Mouse (Mus musculus) hindbrain, embryonic 13.5 days (tissue): ENCODE data around the gene Dclre1c. TPM values are rescaled to one million over a fixed set of nuclear protein-coding genes. Genes with fewer than 3 reads are reported as not detected.

ENCODE experiments used
- ATAC-seq: fragments of 200-750 bp; cut with Nextera tagmentation; 2 replicates; pipeline ENCODE4 v1.8.0; 2017; ENCODE audit warnings: moderate TSS enrichment; ENCODE audit not compliant: low FRiP score
- H3K27ac ChIP-seq: fragments of 300-500 bp; sonication (generic); 2 replicates; pipeline ENCODE4 v1.5.1; 2015; ENCODE audit warnings: inconsistent platforms, mild to moderate bottlenecking, moderate library complexity
- H3K27me3 ChIP-seq: fragments of 300-500 bp; sonication (generic); 2 replicates; pipeline ENCODE4 v1.6.1; 2015; ENCODE audit warnings: mild to moderate bottlenecking, inconsistent platforms
- H3K36me3 ChIP-seq: fragments of 300-500 bp; sonication (generic); 2 replicates; pipeline ENCODE4 v1.6.1; 2015; ENCODE audit warnings: mild to moderate bottlenecking, inconsistent platforms
- H3K4me1 ChIP-seq: fragments of 300-500 bp; sonication (generic); replicated peaks from 2 replicates; pipeline ENCODE4 v1.6.1; 2015; ENCODE audit warnings: inconsistent platforms
- H3K4me2 ChIP-seq: fragments of 300-500 bp; sonication (generic); 2 replicates; pipeline ENCODE4 v1.6.1; 2015; ENCODE audit warnings: inconsistent platforms, mild to moderate bottlenecking, moderate library complexity
- H3K4me3 ChIP-seq: fragments of 300-500 bp; sonication (generic); 2 replicates; pipeline ENCODE4 v1.5.1; 2015; ENCODE audit warnings: mild to moderate bottlenecking, inconsistent platforms
- H3K9ac ChIP-seq: fragments of 300-500 bp; sonication (generic); 2 replicates; pipeline ENCODE4 v1.6.1; 2015; ENCODE audit warnings: mild to moderate bottlenecking, inconsistent platforms
- H3K9me3 ChIP-seq: fragments of 300-500 bp; sonication (generic); 2 replicates; pipeline ENCODE4 v1.6.1; 2016; ENCODE audit warnings: inconsistent platforms
- WGBS: fragments of 180-500 bp; shearing (Covaris S2); methylation state at CpG from one replicate; pipeline ENCODE4 v1.1.7; 2015; 5-methylcytosine and 5-hydroxymethylcytosine counted together
- polyA plus RNA-seq: library from polyadenylated mRNA; unstranded; fragments of >200 nt; fragmentation: Nextera tagmentation; extraction: Ambion mirVana; gene quantifications from 2 replicates; pipeline ENCODE4 v1.2.1, GENCODE M21; 2015

Gene Dclre1c
- polyA plus RNA-seq, 1 experiment from 2014 or later: 9.4 TPM

DNA sequence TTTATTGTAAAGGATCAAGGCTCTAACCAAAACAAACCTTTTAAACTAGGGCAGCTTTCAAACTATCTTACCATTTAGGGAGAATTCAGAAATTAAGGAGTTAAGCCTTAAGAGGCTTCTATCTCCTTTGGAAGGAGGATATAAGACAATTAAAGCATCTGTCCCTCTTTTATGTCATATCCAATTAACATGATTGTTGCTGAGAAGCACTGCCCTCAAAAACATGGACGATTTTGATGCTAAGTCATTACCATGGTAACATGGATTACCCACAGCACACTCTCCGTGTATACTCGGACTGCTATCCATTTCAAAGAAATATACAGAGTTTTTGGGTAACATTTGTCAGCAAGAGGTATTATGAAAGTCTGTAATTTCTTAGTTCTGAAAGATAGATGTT, 65.9 kb downstream of the Dclre1c start:
- Histone ChIP-seq H3K27ac (no peak overlapping the region), H3K9me3 (no peaks in the 10 kb centered on the region), H3K27me3 (no peaks in the 10 kb centered on the region), H3K4me1 (no peaks in the 10 kb centered on the region), H3K4me3 (no peak overlapping the region), H3K9ac (no peak overlapping the region), H3K4me2 (no peak overlapping the region), H3K36me3 (peaks cover 45% of the 10 kb centered on the region)
- 91% methylated on average over 3 of the region's 3 CpGs for WGBS
- no peak for ATAC-seq

- ATAC-seq: no peak
- H3K4me3 ChIP-seq: no peak overlapping the region
- peaks cover 77% of the 10 kb centered on the region for H3K36me3 ChIP-seq
- no peak overlapping the region for H3K27ac ChIP-seq
- WGBS: 93% methylated on average over 3 of the region's 3 CpGs
- no peaks in the 10 kb centered on the region for H3K4me1 ChIP-seq
- H3K9ac ChIP-seq: no peak overlapping the region
- H3K27me3 ChIP-seq: no peaks in the 10 kb centered on the region
- H3K9me3 ChIP-seq: no peaks in the 10 kb centered on the region
- H3K4me2 ChIP-seq: no peak overlapping the region
Measured at GRCm38 (mm10) chr2:3493833-3494409, 70.0 kb downstream of the Dclre1c start.

DNA sequence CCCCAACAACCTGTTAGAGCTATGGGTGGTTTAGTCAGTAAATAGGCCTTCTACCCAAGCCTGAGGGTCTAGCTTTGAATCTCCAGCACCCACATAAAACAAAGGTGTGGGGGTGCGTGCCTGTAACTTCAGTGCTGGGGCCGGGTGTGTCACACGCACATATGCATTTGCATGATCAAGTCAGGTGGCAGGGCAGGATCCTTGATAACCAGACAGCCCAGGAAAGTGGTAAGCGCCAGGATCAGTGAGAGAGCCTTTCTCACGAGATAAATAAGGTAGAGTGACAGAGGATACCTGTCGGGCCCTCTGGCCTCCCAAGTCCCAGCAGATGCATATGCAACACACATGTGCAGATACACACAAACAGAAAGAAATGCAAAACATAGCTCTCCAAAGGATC, 75.6 kb downstream of the Dclre1c start:
- H3K36me3 ChIP-seq: peaks cover 66% of the 10 kb centered on the region
- H3K9ac ChIP-seq: no peak overlapping the region
- H3K4me2 ChIP-seq: no peak overlapping the region
- no peaks in the 10 kb centered on the region for H3K9me3 ChIP-seq
- WGBS: 95% methylated on average over 6 of the region's 6 CpGs
- H3K4me1 ChIP-seq: no peaks in the 10 kb centered on the region
- H3K27ac ChIP-seq: no peak overlapping the region
- H3K27me3 ChIP-seq: no peaks in the 10 kb centered on the region
- H3K4me3 ChIP-seq: no peak overlapping the region
- ATAC-seq: no peak

GRCm38 (mm10) chr2:3500886-3501285, 77.0 kb downstream of the Dclre1c start:
- WGBS: 93% methylated on average over 5 of the region's 5 CpGs

GRCm38 (mm10) chr2:3512076-3512475, 88.1 kb downstream of the Dclre1c start:
- H3K4me1 ChIP-seq: peaks cover 21% of the 10 kb centered on the region
- H3K27me3 ChIP-seq: 0 out of 2 replicates have a peak, but pooled peaks cover under 1% of the 10 kb centered on the region
- peaks cover 26% of the 10 kb centered on the region for H3K36me3 ChIP-seq
- peak overlapping the region; percentile 89 for H3K9ac ChIP-seq
- H3K4me2 ChIP-seq: peak overlapping the region; percentile 91
- no peak for ATAC-seq
- H3K9me3 ChIP-seq: no peaks in the 10 kb centered on the region
- peak overlapping the region; percentile 79 for H3K4me3 ChIP-seq
- WGBS: under 1% methylated on average over 15 of the region's 15 CpGs
- H3K27ac ChIP-seq: peak overlapping the region; percentile 90

More at GRCm38 (mm10) chr2:3500886-3501285, 77.0 kb downstream of the Dclre1c start:
- Histone ChIP-seq H3K27ac (no peak overlapping the region), H3K4me3 (no peak overlapping the region), H3K36me3 (peaks cover 67% of the 10 kb centered on the region), H3K27me3 (no peaks in the 10 kb centered on the region), H3K9me3 (no peaks in the 10 kb centered on the region), H3K4me2 (no peak overlapping the region), H3K4me1 (no peaks in the 10 kb centered on the region), H3K9ac (no peak overlapping the region)
- ATAC-seq: no peak

- 1% methylated on average over 60 of the region's 60 CpGs for WGBS
- peak within 1 kb of the TSS; percentile 79 for H3K4me3 ChIP-seq
- peak; percentile 100 for ATAC-seq
- H3K27ac ChIP-seq: peak within 1 kb of the TSS; percentile 90
- H3K4me2 ChIP-seq: peak within 1 kb of the TSS; percentile 91
- 0 out of 2 replicates have a peak, but pooled peaks cover 3% of the 10 kb centered on the region for H3K27me3 ChIP-seq
- no peaks in the 10 kb centered on the region for H3K9me3 ChIP-seq
- peaks cover 21% of the 10 kb centered on the region for H3K4me1 ChIP-seq
- peaks cover 20% of the 10 kb centered on the region for H3K36me3 ChIP-seq
- peak within 1 kb of the TSS; percentile 89 for H3K9ac ChIP-seq
Measured at GRCm38 (mm10) chr2:3512552-3513454, 88.9 kb downstream of the Dclre1c start, which contains the start of the genes Gm45902, Hspa14 and Cdnf. Gm45902 (minus strand) TSS chr2:3512790. Hspa14 (minus strand) TSS chr2:3512814. Cdnf (plus strand) TSS chr2:3513030.

Other genes with a start within 250 kb of the Dclre1c start
- 97.7 and 102 TPM in 2 replicates for gene Nmt2, start 139.9 kb upstream of the Dclre1c start, polyA plus RNA-seq
- 13.5 TPM in 2 replicates for gene Rpp38, start 91.5 kb upstream of the Dclre1c start, polyA plus RNA-seq
- 2.5 and 3.1 TPM in 2 replicates for gene Acbd7, start 88.0 kb upstream of the Dclre1c start, polyA plus RNA-seq
- gene Olah, start 26.9 kb upstream of the Dclre1c start, polyA plus RNA-seq: not detected in 2 replicates
- gene Meig1, start 1.5 kb upstream of the Dclre1c start, polyA plus RNA-seq: 2.9 and 8.4 TPM in 2 replicates
- 12.1 and 13.4 TPM in 2 replicates for gene Suv39h2, start 50.9 kb downstream of the Dclre1c start, polyA plus RNA-seq
- gene Gm45902, start 88.7 kb downstream of the Dclre1c start, polyA plus RNA-seq: 8.6 and 8.9 TPM in 2 replicates
- gene Hspa14, start 88.7 kb downstream of the Dclre1c start, polyA plus RNA-seq: 66.7 and 67.4 TPM in 2 replicates
- 0.18 and 0.19 TPM in 2 replicates for gene Cdnf, start 88.9 kb downstream of the Dclre1c start, polyA plus RNA-seq
- 36.2 and 37.5 TPM in 2 replicates for gene Fam107b, start 146.4 kb downstream of the Dclre1c start, polyA plus RNA-seq